Mouse (Mus musculus): Measurements from ENCODE around the gene Stx18.

GRCm38 (mm10) chr5:38159634-38160413, 121.3 kb downstream of the Stx18 start, which contains the start of gene Nsg1:
- no peak for TF ChIP-seq POLR2A (IDR thresholded peaks at IDR 0.05; ENCODE audit: low read depth, low read length)
- TF ChIP-seq CTCF (conservative IDR thresholded peaks at IDR 0.05; ENCODE audit: insufficient read depth, insufficient read length, low read depth, low read length) = no peak
